Mouse (Mus musculus) thymus, adult 2 months (tissue): ENCODE measurements around the gene Hltf.

Experiments
- CTCF ChIP-seq: fragments of 200-500 bp; IDR thresholded peaks from 2 replicates; pipeline ENCODE4 v1.5.1; 2012; ENCODE audit warnings: mild to moderate bottlenecking, control low read depth, low read length, moderate library complexity, borderline replicate concordance; ENCODE audit not compliant: control insufficient read depth, poor library complexity, insufficient read depth; ENCODE audit errors: extremely low read depth
- POLR2A ChIP-seq: fragments of 200-500 bp; IDR thresholded peaks from 2 replicates; pipeline ENCODE4 v1.6.1; 2012; ENCODE audit warnings: mild to moderate bottlenecking, low read length, control low read depth, moderate library complexity; ENCODE audit not compliant: control insufficient read depth, poor library complexity, insufficient read depth; ENCODE audit errors: extremely low read depth

DNA sequence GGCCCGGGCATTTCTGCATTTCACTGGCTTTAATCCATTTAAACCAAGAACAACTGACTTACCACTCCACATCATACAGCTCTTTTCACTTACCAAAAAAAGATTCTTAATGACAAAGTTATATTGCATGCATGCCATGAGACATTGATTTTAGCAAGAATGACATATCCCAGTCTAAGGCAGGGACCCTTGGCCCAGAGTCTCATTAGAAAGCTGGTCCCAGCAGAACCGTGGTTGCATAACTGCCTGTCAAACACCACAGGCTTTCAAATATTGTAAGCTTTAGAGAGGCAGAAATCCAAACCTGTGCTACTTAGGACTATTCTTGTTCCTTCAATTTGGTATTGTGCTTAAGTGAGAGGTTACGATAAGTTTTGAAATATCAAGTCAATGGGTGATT, 86.1 kb downstream of the Hltf start:
- TF ChIP-seq CTCF (no peak), POLR2A (no peak)
